8 mouse cellular contexts compared by ENCODE assay signal in genomic region chr10:88146187-88146586, GRCm38 (mm10). TPM values are rescaled to one million over a fixed set of nuclear protein-coding genes. Genes with fewer than 3 reads are reported as not detected.
DNase-seq lines count a peak whose midpoint lies in the region; ATAC-seq lines count a peak whose summit lies in the region.

No protein-coding gene starts in this region.

- H3K9ac ChIP-seq in kidney, embryonic 14.5 days (ENCODE audit: low read depth, low read length), result peak overlapping the region; percentile 77
- peak overlapping the region; percentile 84 for H3K9ac ChIP-seq in hindbrain, embryonic 14.5 days
- peak overlapping the region; percentile 75 for H3K9ac ChIP-seq in midbrain, embryonic 14.5 days (replicated peaks; ENCODE audit: low read length)

- no peaks in the 10 kb centered on the region for H3K9me3 ChIP-seq in kidney, embryonic 14.5 days (ENCODE audit: control insufficient read depth, low read length)
- no peaks in the 10 kb centered on the region for H3K9me3 ChIP-seq in hindbrain, embryonic 14.5 days (ENCODE audit: control insufficient read depth, low read length)
- no peaks in the 10 kb centered on the region for H3K9me3 ChIP-seq in midbrain, embryonic 14.5 days (ENCODE audit: control insufficient read depth, low read length)

- peaks cover 21% of the 10 kb centered on the region; the same call in 1 of the 2 replicates for H3K36me3 ChIP-seq in kidney, embryonic 14.5 days (ENCODE audit: control insufficient read depth, insufficient read depth, low read length)
- 0 out of 2 replicates have a peak, but pooled peaks cover 9% of the 10 kb centered on the region for H3K36me3 ChIP-seq in hindbrain, embryonic 14.5 days (replicated peaks; ENCODE audit: control insufficient read depth, insufficient read depth)
- peaks cover 6% of the 10 kb centered on the region; the same call in 1 of the 2 replicates for H3K36me3 ChIP-seq in midbrain, embryonic 14.5 days (ENCODE audit: control insufficient read depth, insufficient read depth, low read length)

- WGBS in kidney, embryonic 14.5 days, result 18% methylated on average over 7 of the region's 7 CpGs
- 21% methylated on average over 7 of the region's 7 CpGs for WGBS in hindbrain, embryonic 14.5 days
- 23% methylated on average over 7 of the region's 7 CpGs for WGBS in midbrain, embryonic 14.5 days

- H3K4me2 ChIP-seq in kidney, embryonic 14.5 days (replicated peaks; ENCODE audit: low read depth, low read length), result peak overlapping the region; percentile 73
- H3K4me2 ChIP-seq in hindbrain, embryonic 14.5 days (replicated peaks), result peak overlapping the region; percentile 80
- peak overlapping the region; percentile 82 for H3K4me2 ChIP-seq in midbrain, embryonic 14.5 days (ENCODE audit: low read length)

- DNase-seq in kidney, postnatal 36 days, result no peak
- peak; percentile 13 for DNase-seq in c-Kit-positive CD71-positive TER-119-negative erythroid progenitor cells, embryonic 14.5 days (ENCODE audit: low read depth)
- no peak for DNase-seq in hindbrain, embryonic 14.5 days (ENCODE audit: low spot score)
- DNase-seq in midbrain, embryonic 14.5 days, result no peak
- DNase-seq in gastrocnemius, adult 8-10 months (ENCODE audit: low spot score in 2 of 2), result no peak
- DNase-seq in kidney, postnatal 25 days, result no peak
- no peak for DNase-seq in frontal cortex, postnatal 25 days (ENCODE audit: low spot score in 2 of 2)

- H3K27me3 ChIP-seq in kidney, embryonic 14.5 days (ENCODE audit: control insufficient read depth, insufficient read depth, low read length), result no peaks in the 10 kb centered on the region
- H3K27me3 ChIP-seq in hindbrain, embryonic 14.5 days (ENCODE audit: control insufficient read depth, insufficient read depth, low read length), result no peaks in the 10 kb centered on the region
- no peaks in the 10 kb centered on the region for H3K27me3 ChIP-seq in midbrain, embryonic 14.5 days (ENCODE audit: control insufficient read depth, insufficient read depth, low read length)

- H3K27ac ChIP-seq in kidney, embryonic 14.5 days (ENCODE audit: low read depth, low read length), result no peak overlapping the region
- H3K27ac ChIP-seq in hindbrain, embryonic 14.5 days, result no peak overlapping the region
- H3K27ac ChIP-seq in midbrain, embryonic 14.5 days (replicated peaks; ENCODE audit: low read depth, low read length), result no peak overlapping the region

- H3K4me1 ChIP-seq in kidney, embryonic 14.5 days (ENCODE audit: control insufficient read depth, insufficient read depth, low read length), result peaks cover 12% of the 10 kb centered on the region
- H3K4me1 ChIP-seq in hindbrain, embryonic 14.5 days (replicated peaks; ENCODE audit: control insufficient read depth, insufficient read depth, low read length), result peaks cover 9% of the 10 kb centered on the region
- peaks cover 9% of the 10 kb centered on the region for H3K4me1 ChIP-seq in midbrain, embryonic 14.5 days (ENCODE audit: control insufficient read depth, insufficient read depth, low read length)

- no peak for ATAC-seq in kidney, embryonic 14.5 days (ENCODE audit: low FRiP score, low TSS enrichment)
- peak; percentile 38 for ATAC-seq in hindbrain, embryonic 14.5 days (ENCODE audit: low FRiP score)
- no peak for ATAC-seq in midbrain, embryonic 14.5 days (ENCODE audit: low FRiP score, low TSS enrichment)

- H3K4me3 ChIP-seq in kidney, embryonic 14.5 days (ENCODE audit: low read length), result peak overlapping the region; percentile 92
- peak overlapping the region; percentile 87 for H3K4me3 ChIP-seq in hindbrain, embryonic 14.5 days (replicated peaks; ENCODE audit: low read length)
- H3K4me3 ChIP-seq in midbrain, embryonic 14.5 days (replicated peaks; ENCODE audit: low read depth, low read length), result peak overlapping the region; percentile 86

RNA-seq across cellular contexts. Expression of gene Parpbp, which starts 0.6 kb away (rescaled TPM):
- polyA plus RNA-seq in kidney, embryonic 14.5 days (2014; fragmentation: Nextera tagmentation; extraction: Ambion mirVana), result 9.3 and 14.1 TPM in 2 replicates
- polyA plus RNA-seq in hindbrain, embryonic 14.5 days (2014; fragmentation: Nextera tagmentation; extraction: Ambion mirVana), result 1.6 and 2.5 TPM in 2 replicates
- 2.0 and 3.5 TPM in 2 replicates for polyA plus RNA-seq in midbrain, embryonic 14.5 days (2014; fragmentation: Nextera tagmentation; extraction: Ambion mirVana)
- total RNA-seq in gastrocnemius, adult 8-10 months (2022), result not detected

RNA-seq across cellular contexts. Expression of gene Nup37, which starts 0.6 kb away (rescaled TPM):
- polyA plus RNA-seq in kidney, embryonic 14.5 days (2014; fragmentation: Nextera tagmentation; extraction: Ambion mirVana), result 102 and 127 TPM in 2 replicates
- polyA plus RNA-seq in hindbrain, embryonic 14.5 days (2014; fragmentation: Nextera tagmentation; extraction: Ambion mirVana), result 26.2 and 29.1 TPM in 2 replicates
- 29.7 and 37.6 TPM in 2 replicates for polyA plus RNA-seq in midbrain, embryonic 14.5 days (2014; fragmentation: Nextera tagmentation; extraction: Ambion mirVana)
- 1 to 10 TPM; 3.3 to 6.8 (median 6.4) TPM for total RNA-seq in gastrocnemius, adult 8-10 months (2022)

RNA-seq across cellular contexts. Expression of gene Washc3, which starts 54.7 kb away (rescaled TPM):
- polyA plus RNA-seq in kidney, embryonic 14.5 days (2014; fragmentation: Nextera tagmentation; extraction: Ambion mirVana), result 60.1 and 79.3 TPM in 2 replicates
- 37.2 and 46.0 TPM in 2 replicates for polyA plus RNA-seq in hindbrain, embryonic 14.5 days (2014; fragmentation: Nextera tagmentation; extraction: Ambion mirVana)
- 44.3 and 45.5 TPM in 2 replicates for polyA plus RNA-seq in midbrain, embryonic 14.5 days (2014; fragmentation: Nextera tagmentation; extraction: Ambion mirVana)
- total RNA-seq in gastrocnemius, adult 8-10 months (2022), result 10 to 100 TPM; 26.3 to 30.1 (median 27.5) TPM

RNA-seq across cellular contexts. Expression of gene Pmch, which starts 55.3 kb away (rescaled TPM):
- not detected in 2 replicates for polyA plus RNA-seq in kidney, embryonic 14.5 days (2014; fragmentation: Nextera tagmentation; extraction: Ambion mirVana)
- 0.43 TPM in 2 replicates for polyA plus RNA-seq in hindbrain, embryonic 14.5 days (2014; fragmentation: Nextera tagmentation; extraction: Ambion mirVana)
- 1.00 TPM in 1 of 2 replicates, not detected in the other for polyA plus RNA-seq in midbrain, embryonic 14.5 days (2014; fragmentation: Nextera tagmentation; extraction: Ambion mirVana)
- not detected for total RNA-seq in gastrocnemius, adult 8-10 months (2022)
